Mouse (Mus musculus) effector memory CD4-positive, alpha-beta T cell, adult 5 months (primary cell): ENCODE results near the gene Gimap7. TPM values are rescaled to one million over a fixed set of nuclear protein-coding genes. Genes with fewer than 3 reads are reported as not detected.

ENCODE experiments used
- polyA plus RNA-seq: library from polyadenylated mRNA; unstranded; fragments of 100-300 nt; shearing (Covaris generic); gene quantifications from one replicate; pipeline ENCODE4 v1.2.1, GENCODE M21; 2017

Gimap7 gene
- polyA plus RNA-seq: 257 TPM

DNA sequence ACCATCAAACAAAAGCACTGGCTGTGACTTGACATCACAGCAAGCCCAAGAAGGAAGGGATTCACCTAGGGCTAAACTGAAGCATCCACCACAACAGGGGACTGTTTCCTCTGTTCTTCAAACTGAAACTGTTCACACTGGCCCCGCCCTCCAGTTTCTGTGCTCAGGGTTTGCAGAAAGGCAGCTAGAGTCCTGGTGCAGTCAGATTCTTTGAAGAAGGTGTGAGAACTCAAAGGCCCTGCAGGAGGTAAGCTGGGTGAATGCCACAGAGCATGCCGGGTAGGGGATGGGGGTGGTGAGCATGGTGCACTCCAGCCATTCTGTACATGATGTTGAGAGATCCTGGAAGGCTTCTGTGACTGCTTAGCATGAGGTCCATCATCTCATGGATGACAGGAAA lies at the start of gene Gimap7, which contains the start of gene Gm28053:
Gene Gimap7 (plus strand): TSS at position 167 of the 400 bp plus-strand sequence.
Gene Gm28053 (plus strand): TSS at position 153 of the 400 bp plus-strand sequence.

GRCm38 (mm10) chr6:48675931-48676859 lies 42.2 kb upstream of the Gimap7 start, which contains the start of gene Gimap9:
Gene Gimap9 (plus strand): TSS chr6:48676129.

DNA sequence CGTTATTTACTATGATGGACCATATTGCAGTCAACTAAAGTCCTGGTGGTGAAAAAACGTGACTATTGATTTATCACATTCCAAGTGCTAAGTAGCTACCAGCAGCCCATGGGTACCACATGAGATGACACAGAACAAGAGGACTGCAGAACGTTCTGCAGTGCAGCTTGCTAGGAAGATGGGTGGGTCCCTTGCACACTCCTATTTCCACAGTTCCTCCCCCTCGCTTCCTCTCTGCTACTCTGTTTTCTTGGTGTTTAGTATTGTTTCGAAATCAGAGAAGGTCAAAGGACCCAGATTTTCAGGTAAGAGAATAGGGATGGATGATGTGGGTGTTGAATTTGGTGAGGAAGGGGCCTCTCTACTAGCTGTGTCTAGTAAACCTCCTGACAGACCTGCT lies 34.1 kb upstream of the Gimap7 start, which contains the start of gene Gimap4:
Gene Gimap4 (plus strand): TSS at position 231 of the 400 bp plus-strand sequence.

DNA sequence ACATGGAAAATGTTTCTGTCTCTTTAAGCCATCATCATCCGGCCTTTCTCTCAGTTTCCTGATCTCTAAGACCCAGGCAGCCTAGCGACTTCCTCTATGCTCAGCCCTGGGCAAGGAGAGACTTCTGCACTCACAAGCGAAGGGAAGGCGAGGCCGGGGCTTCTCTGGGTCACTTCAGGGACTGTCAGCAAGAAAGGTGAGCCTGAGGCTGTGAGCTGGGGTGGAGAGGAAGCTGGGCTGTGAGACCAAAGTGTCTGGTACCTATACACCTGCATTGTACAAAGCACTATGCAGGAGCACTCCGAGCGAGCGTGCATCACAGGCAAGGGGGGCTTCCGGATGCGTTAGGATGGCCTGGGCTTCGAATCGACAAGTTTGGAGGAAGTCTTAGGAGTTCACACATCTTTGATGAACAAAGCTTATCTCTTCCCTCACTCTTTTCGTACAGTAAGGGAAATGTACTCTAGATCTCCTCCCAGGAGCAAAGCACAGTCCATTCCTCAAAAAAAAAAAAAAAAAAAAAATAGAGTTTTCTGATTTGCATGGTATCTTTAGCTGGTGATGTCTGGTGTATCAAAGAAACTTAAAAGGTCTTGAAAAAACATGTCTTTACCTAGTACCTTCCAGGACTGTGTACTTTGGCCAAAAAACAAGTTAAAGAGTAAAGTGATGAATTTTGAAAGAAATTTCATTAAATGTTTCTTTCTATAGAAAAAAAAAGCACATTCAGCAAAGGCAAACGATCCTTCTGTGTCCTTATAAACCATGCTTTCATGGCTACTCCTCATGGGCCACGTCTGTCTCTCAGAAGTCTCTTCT lies 20.7 kb downstream of the Gimap7 start, which contains the start of gene Gimap1:
Gene Gimap1 (plus strand): TSS at position 94 of the 819 bp plus-strand sequence.

GRCm38 (mm10) chr6:48745959-48746889 lies 27.8 kb downstream of the Gimap7 start, which contains the start of gene Gimap5:
Gene Gimap5 (plus strand): TSS chr6:48746197.

DNA sequence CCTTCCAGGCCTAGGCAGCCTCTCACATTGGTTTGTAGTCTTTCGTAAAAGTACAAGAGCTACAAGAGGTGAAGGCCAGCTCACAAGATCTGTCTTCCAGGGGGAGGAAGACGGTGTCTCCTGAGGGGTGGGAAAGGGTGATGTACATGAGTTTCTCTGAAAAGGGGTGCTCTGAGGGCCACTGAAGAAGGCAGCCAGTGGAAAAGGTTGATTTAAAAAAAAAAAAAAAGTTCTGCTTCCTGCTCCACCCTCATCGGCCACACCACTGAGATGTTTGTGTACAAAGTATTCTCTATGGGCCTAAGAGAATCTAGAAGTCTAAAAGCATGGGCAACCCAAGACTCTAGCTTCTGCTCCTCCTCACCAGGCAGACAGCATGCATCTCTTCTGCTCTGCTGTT lies 52.3 kb downstream of the Gimap7 start, which contains the start of gene Gimap3:
Gene Gimap3 (minus strand): TSS at position 156 of the 400 bp plus-strand sequence.

Other genes with a start within 250 kb of the Gimap7 start
- 0.61 TPM for gene Atp6v0e2, start 181.0 kb upstream of the Gimap7 start, polyA plus RNA-seq
- 10.6 TPM for gene Lrrc61, start 163.8 kb upstream of the Gimap7 start, polyA plus RNA-seq
- not detected for gene Rarres2, start 145.8 kb upstream of the Gimap7 start, polyA plus RNA-seq
- gene Gm45021, start 129.0 kb upstream of the Gimap7 start, polyA plus RNA-seq: not detected
- gene Repin1, start 124.7 kb upstream of the Gimap7 start, polyA plus RNA-seq: 7.2 TPM
- not detected for gene Gm44965, start 124.7 kb upstream of the Gimap7 start, polyA plus RNA-seq
- gene Zfp775, start 116.6 kb upstream of the Gimap7 start, polyA plus RNA-seq: 7.6 TPM
- gene AI854703, start 91.9 kb upstream of the Gimap7 start, polyA plus RNA-seq: 2.6 TPM
- 173 TPM for gene Gimap8, start 71.4 kb upstream of the Gimap7 start, polyA plus RNA-seq
- 226 TPM for gene Gimap9, start 42.5 kb upstream of the Gimap7 start, polyA plus RNA-seq
- 1,360 TPM for gene Gimap4, start 34.1 kb upstream of the Gimap7 start, polyA plus RNA-seq
- 1,977 TPM for gene Gimap6, start 10.4 kb upstream of the Gimap7 start, polyA plus RNA-seq
- 22.4 TPM for gene Gm28053, start within 50 bp of the Gimap7 start, polyA plus RNA-seq
- 398 TPM for gene Gimap1, start 20.4 kb downstream of the Gimap7 start, polyA plus RNA-seq
- gene Gimap5, start 27.6 kb downstream of the Gimap7 start, polyA plus RNA-seq: 153 TPM
- gene Gimap3, start 52.2 kb downstream of the Gimap7 start, polyA plus RNA-seq: 1,843 TPM
- 4.3 TPM for gene Tmem176a, start 122.3 kb downstream of the Gimap7 start, polyA plus RNA-seq
- 9.9 TPM for gene Tmem176b, start 122.9 kb downstream of the Gimap7 start, polyA plus RNA-seq
- not detected for gene Aoc1, start 154.3 kb downstream of the Gimap7 start, polyA plus RNA-seq
- gene 1600015I10Rik, start 211.3 kb downstream of the Gimap7 start, polyA plus RNA-seq: not detected